Mouse (Mus musculus) adrenal gland, adult 8-10 months (tissue): ENCODE measurements around the gene Ofcc1. TPM values are rescaled to one million over a fixed set of nuclear protein-coding genes. Genes with fewer than 3 reads are reported as not detected.

Experiments used
- DNase-seq: peaks from one replicate; pipeline ENCODE4 v3.0.0; 2022
- total RNA-seq, 4 experiments: library from RNA; stranded (reverse); gene quantifications; 2 replicates each; pipeline ENCODE4 v1.2.4; 2022

Ofcc1 gene
- total RNA-seq = not detected

DNA sequence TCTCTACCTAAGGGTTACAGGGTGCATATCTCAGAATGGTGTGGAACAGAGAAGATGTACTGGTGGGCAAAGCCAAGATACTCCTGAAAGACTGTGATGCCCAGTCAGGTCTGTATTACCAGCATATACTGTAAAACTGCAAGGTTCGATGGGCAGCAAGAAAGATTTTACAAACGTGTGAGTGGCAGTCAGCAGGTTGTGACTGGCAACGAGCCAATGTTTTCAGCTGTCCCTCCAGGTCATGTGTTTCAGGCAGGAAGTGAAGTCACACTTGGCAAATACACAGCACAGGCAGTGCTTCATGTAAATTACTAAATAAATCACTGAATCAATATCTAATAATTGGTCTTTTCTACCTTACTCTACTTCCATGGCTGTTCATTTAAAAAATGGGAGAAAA is at the start of gene Ofcc1:
Gene Ofcc1 (minus strand): TSS at position 163 of the 400 bp plus-strand sequence.
- no peak for DNase-seq

DNA sequence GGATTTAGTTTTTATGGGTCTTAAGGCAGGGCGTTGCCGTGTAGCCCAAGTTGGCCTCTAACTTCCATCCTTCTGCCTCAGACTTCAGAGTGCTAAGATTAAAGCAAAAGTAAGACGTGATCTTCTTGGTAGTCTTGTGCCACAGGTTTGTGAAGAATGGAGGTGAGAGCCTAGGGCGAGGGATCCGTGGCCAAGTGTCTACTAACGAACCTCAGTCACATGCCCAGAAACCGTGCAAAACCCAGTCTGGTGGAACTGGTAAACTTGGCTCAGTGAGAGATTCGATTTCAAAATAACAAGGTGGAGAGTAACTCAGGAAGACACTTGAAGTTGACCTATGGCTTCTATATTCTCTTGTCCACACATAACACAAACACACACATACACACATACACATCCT is 28.9 kb upstream of the Ofcc1 start:
- DNase-seq = no peak

DNA sequence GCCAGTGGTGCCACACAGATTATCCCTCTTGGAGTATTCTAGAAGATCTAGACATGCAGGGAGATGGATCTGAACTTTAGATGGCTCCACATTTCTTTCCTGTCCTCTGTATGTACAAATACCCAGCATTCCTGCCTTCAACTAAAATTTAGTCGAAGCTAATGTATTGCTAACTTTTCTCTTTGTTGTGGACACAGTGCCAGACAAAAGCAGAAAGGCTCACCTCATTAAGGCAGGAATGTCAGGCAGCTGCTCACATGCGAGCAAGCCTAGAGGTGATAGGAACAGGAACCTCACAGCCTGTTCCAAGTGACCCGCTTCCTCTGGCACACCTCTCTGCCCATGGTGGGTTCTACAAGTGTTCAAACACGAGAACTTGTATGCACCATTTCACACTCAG is 26.2 kb upstream of the Ofcc1 start:
- no peak for DNase-seq

DNA sequence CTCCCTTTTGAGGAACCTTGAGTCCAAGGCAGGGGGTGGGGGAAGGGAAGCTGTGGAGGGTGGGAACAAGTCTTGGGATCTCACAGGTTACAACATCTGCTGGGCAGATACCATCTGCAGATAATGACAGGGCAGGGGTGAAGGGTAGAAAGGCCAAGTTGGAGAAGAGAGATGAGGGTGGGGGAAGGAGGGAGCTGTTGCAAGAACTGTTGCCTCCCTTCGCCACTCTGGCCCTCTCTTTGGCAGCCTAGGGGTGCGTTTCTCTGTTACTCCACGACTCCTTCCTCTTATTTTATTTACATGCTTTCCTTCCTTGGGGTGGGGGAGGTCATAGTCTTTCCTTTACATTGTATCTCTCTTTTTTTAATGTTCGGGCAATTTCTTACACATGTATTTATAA is 23.7 kb upstream of the Ofcc1 start:
- DNase-seq = no peak

GRCm38 (mm10) chr13:40376773-40377172 is 15.5 kb upstream of the Ofcc1 start:
- no peak for DNase-seq

- DNase-seq = no peak
Observed at GRCm38 (mm10) chr13:40366762-40367161, 5.5 kb upstream of the Ofcc1 start.

DNA sequence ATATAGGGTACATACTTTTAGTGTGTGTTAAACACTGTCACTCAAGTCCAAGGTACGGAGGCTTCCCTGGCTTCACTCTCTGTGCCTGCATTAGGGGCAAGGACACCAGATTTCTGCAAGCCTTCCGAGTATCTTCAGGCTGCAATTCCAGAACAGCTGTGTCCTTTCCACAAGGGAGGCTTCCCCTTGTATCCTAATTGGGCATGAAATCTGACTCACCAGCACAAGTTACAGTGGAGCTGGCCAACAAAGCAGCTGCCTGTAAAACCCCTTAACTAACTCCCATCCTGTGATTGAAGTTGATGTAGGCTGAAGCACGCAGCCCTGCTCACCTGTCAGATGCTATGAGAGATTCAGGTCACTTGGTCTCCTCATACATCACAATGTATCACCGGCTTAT is 3.6 kb upstream of the Ofcc1 start:
- no peak for DNase-seq

DNA sequence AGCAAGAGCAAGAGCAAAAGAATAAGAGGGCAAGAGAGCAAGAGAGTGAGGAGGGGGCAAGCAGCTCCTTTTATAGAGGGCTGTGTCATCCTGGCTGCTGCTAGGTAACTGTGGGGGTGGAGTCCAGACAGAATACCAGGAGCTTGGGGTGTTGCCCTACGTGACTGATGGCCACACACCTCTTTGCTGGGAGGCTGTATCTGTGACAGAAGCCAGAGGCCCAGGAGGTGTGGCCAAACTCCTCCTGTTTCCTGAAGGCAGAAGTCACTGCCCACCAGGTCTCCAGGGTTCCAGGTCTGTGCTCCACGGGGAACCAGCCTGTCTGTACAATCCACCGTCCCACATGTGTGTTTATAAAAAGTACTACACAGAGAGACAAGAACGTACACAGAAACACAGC is 558 bp downstream of the Ofcc1 start:
- DNase-seq = no peak

GRCm38 (mm10) chr13:40347045-40347444 is 14.2 kb downstream of the Ofcc1 start:
- DNase-seq = no peak

DNA sequence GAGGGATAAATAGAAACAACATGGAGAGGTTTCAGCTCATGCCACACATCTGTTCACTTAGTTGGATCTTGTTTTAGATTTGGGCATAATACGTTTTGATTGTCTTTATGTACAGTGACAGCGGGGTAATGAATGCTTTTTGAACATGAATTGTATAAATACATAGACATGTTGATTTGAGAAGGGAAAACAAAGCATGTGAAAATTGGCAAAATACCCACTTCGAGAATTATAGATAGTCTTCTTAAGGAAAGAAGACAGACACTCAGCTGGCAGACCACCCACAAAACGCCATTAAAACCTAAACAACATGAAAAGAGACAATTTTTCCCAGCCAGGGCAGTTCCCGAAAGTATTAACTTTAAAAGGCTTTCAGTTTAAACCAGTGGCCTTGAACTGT is 37.9 kb downstream of the Ofcc1 start:
- DNase-seq = no peak

DNA sequence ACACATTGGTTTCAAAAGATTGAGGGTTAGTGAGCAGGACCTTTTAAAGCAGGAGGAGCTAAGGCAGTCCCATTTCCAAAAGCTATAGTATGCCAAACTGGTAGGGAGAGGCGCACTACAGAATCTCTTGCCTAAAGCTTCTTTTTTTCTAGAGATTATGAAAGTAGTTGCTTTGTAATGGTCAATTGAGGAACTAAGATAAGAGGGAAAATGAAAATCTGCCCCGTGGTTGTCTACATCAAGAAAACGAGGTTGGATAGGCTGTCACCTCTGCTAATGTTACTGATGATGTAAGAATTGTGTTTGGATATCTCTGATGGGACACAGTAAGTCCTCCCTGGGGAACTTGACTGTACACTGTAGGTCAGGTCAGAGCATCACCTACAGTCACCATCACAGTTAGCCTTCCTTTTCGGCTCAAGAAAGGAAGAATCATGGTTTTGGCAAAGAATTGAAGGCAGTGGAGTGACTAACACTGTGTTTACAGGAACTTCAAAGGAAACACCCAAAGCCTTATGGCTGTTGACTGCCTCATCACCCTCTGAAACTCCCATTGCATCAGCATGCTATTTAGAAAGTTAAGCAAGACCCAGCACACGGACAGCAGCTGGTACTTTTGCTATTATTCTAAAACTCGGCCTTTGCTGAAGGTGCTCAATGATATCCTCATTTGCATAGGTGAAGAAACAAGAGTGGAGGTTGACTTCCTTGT is 40.3 kb downstream of the Ofcc1 start:
- no peak for DNase-seq

DNA sequence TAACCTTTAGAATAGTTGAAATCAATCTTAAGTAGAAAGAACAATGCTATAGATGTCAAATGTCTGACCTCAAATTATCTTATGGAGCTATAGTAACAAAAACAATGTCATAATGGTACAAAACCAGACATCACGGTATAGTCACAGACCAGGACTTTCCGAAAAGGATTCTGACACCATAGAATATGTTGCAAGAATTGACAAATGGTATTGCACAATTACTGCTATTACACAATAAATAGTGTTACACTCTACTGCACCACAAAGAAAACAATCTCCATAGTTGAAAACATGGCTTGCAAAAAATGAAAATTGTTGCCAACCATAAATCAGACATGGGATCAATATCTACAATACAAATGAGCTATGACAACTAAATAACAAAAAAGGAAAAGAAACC is 43.5 kb downstream of the Ofcc1 start:
- DNase-seq = no peak

GRCm38 (mm10) chr13:40315158-40315792 is 46.0 kb downstream of the Ofcc1 start:
- no peak for DNase-seq

- DNase-seq = no peak
Observed at GRCm38 (mm10) chr13:40292891-40293290, 68.4 kb downstream of the Ofcc1 start.

- DNase-seq = no peak
Observed at GRCm38 (mm10) chr13:40290846-40291245, 70.4 kb downstream of the Ofcc1 start.

- no peak for DNase-seq
Observed at GRCm38 (mm10) chr13:40288650-40289049, 72.6 kb downstream of the Ofcc1 start.

DNA sequence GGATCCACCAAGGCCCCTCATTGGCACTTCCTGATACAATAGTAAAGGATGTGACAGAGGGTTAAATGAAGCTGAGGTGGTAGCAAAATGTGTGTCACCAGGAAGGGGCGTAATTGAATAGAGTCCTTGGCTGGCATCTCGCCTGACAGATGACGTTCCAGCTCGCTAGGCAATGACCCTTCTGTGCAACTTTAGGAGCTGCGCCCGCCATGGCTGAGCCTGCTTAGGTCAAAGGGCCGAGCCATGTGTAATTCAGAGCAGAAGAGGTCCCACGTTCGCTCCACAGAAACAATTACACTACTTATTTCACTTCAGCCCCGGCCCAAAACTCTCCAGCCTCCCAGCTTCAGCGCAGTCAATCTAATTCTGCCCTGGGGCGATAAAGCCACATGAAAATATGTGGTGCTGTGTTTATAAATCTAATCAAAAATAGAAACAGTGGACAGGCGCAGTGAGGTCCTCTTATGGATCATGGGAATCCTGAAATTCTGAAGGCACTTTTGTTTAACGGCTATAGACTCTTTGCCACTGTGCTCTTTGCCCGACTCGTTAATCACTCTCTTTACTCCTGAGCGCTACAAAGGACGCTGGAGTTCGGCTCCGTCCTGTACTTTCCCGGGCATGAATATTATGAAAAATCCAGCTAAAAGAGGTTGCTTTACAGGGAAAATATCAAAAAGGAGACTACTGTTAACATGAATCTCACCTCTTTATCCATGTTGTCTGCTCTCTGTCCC is 73.8 kb downstream of the Ofcc1 start:
- DNase-seq = no peak

DNA sequence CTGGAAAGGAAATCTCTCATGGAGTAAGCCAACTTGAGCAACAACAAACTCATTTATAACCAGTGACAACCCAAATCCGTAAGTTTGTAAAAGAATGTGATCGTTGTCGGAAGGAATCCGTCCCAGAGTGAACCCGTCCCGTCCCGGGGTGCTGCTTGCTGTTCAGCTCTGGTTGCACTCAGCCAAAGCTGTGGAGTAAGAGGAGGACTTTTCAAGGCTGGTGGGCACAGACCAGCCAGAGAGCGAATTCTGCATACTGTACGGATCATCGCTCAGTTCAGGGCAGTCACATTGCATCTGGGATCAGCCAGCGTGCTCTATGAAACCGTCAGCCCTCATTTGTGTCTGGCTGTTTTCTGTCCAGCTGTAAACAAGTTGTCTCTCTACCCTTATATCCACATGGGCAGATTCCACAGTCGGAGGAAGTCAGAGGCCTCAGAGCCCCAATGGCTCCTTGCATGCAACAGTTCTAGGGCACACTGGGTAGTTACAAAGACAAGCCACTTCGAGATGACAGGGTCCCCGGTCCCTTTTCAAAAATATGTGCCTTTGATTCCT is 75.9 kb downstream of the Ofcc1 start:
- DNase-seq = no peak

- no peak for DNase-seq
Observed at GRCm38 (mm10) chr13:40280616-40281015, 80.6 kb downstream of the Ofcc1 start.

DNA sequence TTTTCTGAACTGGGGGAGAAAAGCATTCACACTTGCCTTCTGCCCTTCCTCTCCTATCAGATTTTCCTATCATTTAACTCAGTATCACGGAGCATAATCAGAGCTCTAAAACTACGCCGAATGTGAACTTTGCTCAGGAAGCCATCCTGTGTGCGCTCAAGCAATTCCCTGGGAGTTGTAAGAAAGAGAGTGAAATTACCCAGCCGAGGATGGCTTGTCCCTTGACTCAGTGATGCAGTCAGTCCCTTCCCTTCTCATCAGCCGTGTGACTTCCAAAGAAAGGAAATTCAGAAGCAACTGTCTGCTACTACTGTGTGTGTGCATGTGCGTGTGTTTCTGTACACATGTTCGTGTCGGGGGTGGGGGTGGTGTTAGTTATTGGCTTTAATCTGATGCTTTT is 93.7 kb downstream of the Ofcc1 start:
- DNase-seq = no peak

DNA sequence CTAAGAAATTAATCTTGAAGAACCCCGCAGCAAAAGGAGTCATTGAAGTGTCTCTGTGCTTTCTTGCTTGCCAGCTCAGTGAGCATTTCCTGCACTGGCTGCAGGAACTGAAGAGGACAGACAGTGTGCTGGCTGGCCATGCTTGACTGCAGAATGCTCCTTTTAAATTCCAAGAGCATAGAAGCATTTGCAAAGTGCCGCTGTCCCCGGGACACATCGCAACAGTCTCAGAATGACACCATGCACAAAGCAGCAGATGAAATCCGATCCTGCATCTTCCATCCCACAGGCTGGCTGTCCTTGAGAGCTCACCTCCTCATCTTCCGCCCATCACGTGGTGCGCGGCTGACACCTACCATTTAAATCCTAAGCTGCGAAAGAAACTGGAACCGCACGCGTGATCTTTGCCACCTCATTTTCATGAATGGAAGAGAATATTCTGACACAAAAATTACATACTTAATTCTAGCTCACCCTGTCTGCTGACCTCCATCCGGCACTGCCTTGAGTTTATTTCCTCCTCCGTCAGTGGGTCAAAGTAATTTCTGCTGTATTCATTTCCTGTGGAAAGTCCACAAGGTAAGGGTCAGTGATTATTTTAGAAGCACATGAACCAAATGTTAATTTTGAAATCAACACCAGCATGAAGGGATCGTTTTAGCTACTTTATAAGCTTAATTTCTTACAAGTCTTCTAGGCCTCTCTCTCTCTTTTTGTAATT is 98.0 kb downstream of the Ofcc1 start:
- DNase-seq = no peak

- DNase-seq = no peak
Observed at GRCm38 (mm10) chr13:40258757-40259156, 102.5 kb downstream of the Ofcc1 start.

GRCm38 (mm10) chr13:40243821-40244220 is 117.4 kb downstream of the Ofcc1 start:
- no peak for DNase-seq
